23 mouse cellular contexts compared by ENCODE assay signal in genomic region chr3:126804968-126805367, GRCm38 (mm10).
"Had no signal": no experiment of that assay in that cellular context is flagged by ENCODE, and none has a peak within 500 bp of the region (broad histone marks: within the 10 kb centered on the region; RNA-seq: fewer than 3 reads in every experiment).

No protein-coding gene starts in this region.

- H3K9ac ChIP-seq: liver, embryonic 15.5 days; liver, postnatal 0 days; lung, embryonic 15.5 days; midbrain, embryonic 12.5 days; neural tube, embryonic 13.5 days; neural tube, embryonic 15.5 days had no signal

- H3K4me1 ChIP-seq: liver, embryonic 15.5 days; lung, embryonic 15.5 days; megakaryocyte, embryonic 14.5 days; midbrain, embryonic 12.5 days; neural tube, embryonic 15.5 days had no signal

- H3K36me3 ChIP-seq: liver, embryonic 15.5 days; lung, embryonic 15.5 days; midbrain, embryonic 10.5 days; midbrain, embryonic 12.5 days; neural tube, embryonic 13.5 days had no signal

- ATAC-seq: liver, postnatal 0 days; lung, postnatal 0 days had no signal

- H3K4me2 ChIP-seq: liver, embryonic 15.5 days; lung, embryonic 15.5 days; midbrain, embryonic 12.5 days; neural tube, embryonic 13.5 days; neural tube, embryonic 15.5 days had no signal

- H3K9me3 ChIP-seq: liver, embryonic 15.5 days; lung, embryonic 15.5 days; megakaryocyte, embryonic 14.5 days; midbrain, embryonic 10.5 days; midbrain, embryonic 12.5 days; neural tube, embryonic 13.5 days; neural tube, embryonic 15.5 days had no signal

- DNase-seq: liver, postnatal 0 days; lung, adult 2 months; lung, postnatal 14 days; lung, postnatal 36 days; midbrain, embryonic 14.5 days; retina, postnatal 1 day; right cerebral cortex, adult 18-20 months; right cerebral cortex, postnatal 25 days; right cerebral cortex, postnatal 4 days; spleen, adult 18-20 months; thymus, adult 18-20 months; thymus, postnatal 14 days; thymus, postnatal 36 days had no signal

- H3K4me3 ChIP-seq: liver, embryonic 15.5 days; lung, embryonic 15.5 days; megakaryocyte, embryonic 14.5 days; midbrain, embryonic 10.5 days; midbrain, embryonic 12.5 days; myocyte; neural tube, embryonic 13.5 days; neural tube, embryonic 15.5 days had no signal

- H3K27me3 ChIP-seq: liver, embryonic 15.5 days; lung, embryonic 15.5 days; megakaryocyte, embryonic 14.5 days; midbrain, embryonic 12.5 days; neural tube, embryonic 13.5 days; neural tube, embryonic 15.5 days had no signal

- H3K27ac ChIP-seq: liver, embryonic 15.5 days; lung, embryonic 15.5 days; macrophage; midbrain, embryonic 10.5 days; midbrain, embryonic 12.5 days; neural tube, embryonic 13.5 days; neural tube, embryonic 15.5 days had no signal
